Mouse (Mus musculus) ES-E14 (cell line): ENCODE data around the gene AC140267.1. TPM values are rescaled to one million over a fixed set of nuclear protein-coding genes. Genes with fewer than 3 reads are reported as not detected.
A peak's percentile ranks its signal among the peaks of the same experiment; 100 is the strongest.

Experiments used
- DNase-seq: peaks from one replicate; pipeline ENCODE4 v3.0.0-alpha.2; 2013; ENCODE audit warnings: low read depth, low spot score
- H3K27ac ChIP-seq: 2 replicates; pipeline ENCODE4 v1.5.1; 2012; ENCODE audit warnings: low read depth, mild to moderate bottlenecking, low read length, moderate library complexity, mixed read lengths; ENCODE audit not compliant: poor library complexity, insufficient read depth, severe bottlenecking
- H3K36me3 ChIP-seq: 2 replicates; pipeline ENCODE4 v1.6.1; 2012; ENCODE audit warnings: mild to moderate bottlenecking, low read length, moderate library complexity, mixed read lengths; ENCODE audit not compliant: control insufficient read depth, poor library complexity, insufficient read depth, severe bottlenecking
- H3K4me1 ChIP-seq, 2 experiments: fragments of 150-350 bp in 1 of 2; sonication (generic) in 1 of 2; 2 replicates each; pipeline ENCODE4 v1.6.1; 2012; ENCODE audit warnings: low read length in 2 of 2, mild to moderate bottlenecking in 1 of 2, mixed read lengths in 1 of 2; ENCODE audit not compliant: control insufficient read depth in 2 of 2, insufficient read depth in 2 of 2, poor library complexity in 1 of 2
- H3K4me3 ChIP-seq, 2 experiments: fragments of 150-350 bp in 1 of 2; sonication (generic) in 1 of 2; 2 replicates each; pipeline ENCODE4 v1.5.1; 2012; ENCODE audit warnings: low read length in 2 of 2, low read depth in 1 of 2, mild to moderate bottlenecking in 1 of 2, mixed read lengths in 1 of 2; ENCODE audit not compliant: insufficient read depth in 1 of 2, poor library complexity in 1 of 2, severe bottlenecking in 1 of 2
- H3K9ac ChIP-seq: 2 replicates; pipeline ENCODE4 v1.6.1; 2012; ENCODE audit warnings: low read depth, mild to moderate bottlenecking, low read length, mixed read lengths; ENCODE audit not compliant: poor library complexity, insufficient read depth, severe bottlenecking
- H3K9me3 ChIP-seq: fragments of 150-350 bp; sonication (generic); 2 replicates; pipeline ENCODE4 v1.6.1; 2012; ENCODE audit warnings: low read depth, mild to moderate bottlenecking, low read length; ENCODE audit not compliant: control insufficient read depth, insufficient read depth
- CHD2 ChIP-seq: IDR thresholded peaks from 2 replicates; pipeline ENCODE4 v1.6.1; 2014; ENCODE audit warnings: mild to moderate bottlenecking, low read depth, low read length, inconsistent platforms
- HCFC1 ChIP-seq: IDR thresholded peaks from 2 replicates; pipeline ENCODE4 v1.6.1; 2012; ENCODE audit warnings: low read length, inconsistent platforms, borderline replicate concordance; ENCODE audit not compliant: insufficient read depth
- MAFK ChIP-seq: IDR thresholded peaks from 2 replicates; pipeline ENCODE4 v1.6.1; 2014; ENCODE audit warnings: mild to moderate bottlenecking, low read depth, low read length, inconsistent platforms; ENCODE audit not compliant: insufficient read depth
- ZC3H11A ChIP-seq: IDR thresholded peaks from 2 replicates; pipeline ENCODE4 v1.6.1; 2012; ENCODE audit warnings: low read depth, mild to moderate bottlenecking, inconsistent platforms, low read length, borderline replicate concordance
- ZNF384 ChIP-seq: IDR thresholded peaks from 2 replicates; pipeline ENCODE4 v1.6.1; 2012; ENCODE audit warnings: low read depth, low read length, inconsistent platforms
- in situ Hi-C, 2 experiments: fragments of 600-800 bp; cut with MboI; formaldehyde crosslinking; loops; one replicate each; pipeline ENCODE4 v1.15.1; 2025; ENCODE audit warnings: low sequenced_read_pairs in 2 of 2, inconsistent platforms in 1 of 2; ENCODE audit not compliant: unreplicated experiment in 2 of 2
- total RNA-seq: library from RNA; depleted of rRNA; stranded (reverse); fragments of 300-350 nt; gene quantifications from 2 replicates; pipeline ENCODE4 v1.2.3, GENCODE M21; 2012

AC140267.1 gene
- total RNA-seq, 1 experiment, result not detected

DNA sequence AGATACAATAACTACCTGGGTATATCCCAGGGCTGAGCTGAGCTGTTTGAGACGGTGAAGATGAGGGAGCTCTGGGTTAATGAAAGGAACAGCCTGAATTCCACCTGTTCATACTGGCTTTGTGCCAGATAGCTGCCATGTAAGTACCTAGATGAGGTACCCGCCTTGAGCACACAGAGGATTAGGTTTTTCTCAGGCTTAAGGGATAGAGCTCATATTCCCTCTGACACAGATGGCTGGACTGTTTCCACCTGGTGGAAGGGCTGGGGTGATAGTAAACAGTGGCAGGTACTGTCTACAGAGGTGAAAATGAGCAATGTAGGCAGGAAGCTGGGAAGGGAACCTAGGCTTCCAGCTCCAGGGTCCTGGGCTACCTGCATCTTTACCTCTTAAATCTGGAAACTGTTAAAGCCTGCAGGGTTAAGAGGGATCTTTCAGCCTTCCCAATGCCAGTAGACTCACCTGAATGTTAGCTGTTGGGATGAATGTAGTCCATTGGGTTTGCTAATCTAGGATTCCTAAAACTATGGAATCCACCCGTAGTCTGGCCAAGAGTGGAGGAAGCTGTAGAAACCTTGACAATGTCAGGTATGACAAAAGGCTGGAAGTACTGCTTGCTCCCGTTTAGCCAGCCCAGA lies 22.1 kb downstream of the AC140267.1 start:
- Histone ChIP-seq H3K9me3 (no peaks in the 10 kb centered on the region), H3K9ac (peak overlapping the region; percentile 45; the same call in 1 of the 2 replicates), H3K4me1 (peaks cover 0 to 14% of the 10 kb centered on the region in 2 experiments; a peak in 2 of 4 replicates), H3K4me3 (peak overlapping the region in 1 of 2 experiments; percentile 89; a peak in 2 of 4 replicates), H3K27ac (peak overlapping the region; percentile 90), H3K36me3 (peaks cover 36% of the 10 kb centered on the region)
- in situ Hi-C loops, result no loop called here
- no peak; the same call in 1 of the 2 replicates for TF ChIP-seq CHD2
- no peak for TF ChIP-seq ZC3H11A
- no peak for TF ChIP-seq ZNF384
- no peak for TF ChIP-seq HCFC1
- no peak for TF ChIP-seq MAFK
- DNase-seq, result no peak

DNA sequence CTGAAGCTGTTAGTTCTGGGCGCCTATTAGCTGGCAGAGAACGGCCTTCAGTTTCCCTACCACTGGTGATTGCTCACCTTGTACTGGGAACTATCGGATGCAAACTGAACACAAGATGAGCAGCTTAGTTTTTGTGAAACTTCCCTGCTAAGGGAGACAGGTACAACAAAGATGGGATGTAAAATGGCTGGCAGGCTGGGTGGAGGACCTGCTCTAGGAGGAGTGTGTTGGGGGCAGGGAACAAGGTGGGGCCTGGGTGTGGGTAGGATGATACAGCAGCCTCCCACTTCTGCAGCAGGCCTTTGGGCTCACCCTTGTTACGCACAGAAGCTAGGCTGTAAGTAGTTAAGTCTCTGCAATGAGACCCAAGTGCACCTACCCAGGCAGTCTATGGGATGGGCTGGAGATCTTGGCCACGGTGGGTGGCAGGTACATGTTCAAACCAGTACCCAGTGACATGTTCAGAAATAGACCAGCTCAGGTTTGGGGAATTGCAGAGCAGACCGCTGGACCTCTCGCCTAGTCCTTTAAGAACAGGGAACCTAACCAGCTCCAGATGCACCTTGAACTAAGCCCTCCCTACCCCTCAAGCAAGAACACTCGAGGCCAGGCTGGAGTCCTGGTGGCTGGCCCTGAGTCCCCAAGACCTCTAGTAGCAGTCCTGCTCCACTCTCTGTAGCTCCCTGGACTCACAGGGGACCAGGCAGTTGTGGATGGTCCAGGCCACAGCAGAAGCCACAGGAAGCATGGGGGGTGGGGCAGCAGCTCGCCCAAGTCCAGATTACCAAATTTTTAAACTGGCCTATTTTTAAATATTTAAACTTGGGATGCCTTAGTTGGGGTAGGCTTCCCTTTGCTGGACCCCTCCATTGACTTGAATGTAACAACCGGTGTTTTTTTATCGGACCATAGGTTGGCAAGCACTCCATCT lies 22.9 kb downstream of the AC140267.1 start:
- in situ Hi-C loops, result no loop called here
- H3K4me3 ChIP-seq, result peak overlapping the region in 1 of 2 experiments; percentile 25; a peak in 1 of 4 replicates
- no peaks in the 10 kb centered on the region for H3K9me3 ChIP-seq
- peaks cover 0 to 14% of the 10 kb centered on the region in 2 experiments; a peak in 2 of 4 replicates for H3K4me1 ChIP-seq
- H3K27ac ChIP-seq, result peak overlapping the region; percentile 90
- DNase-seq, result no peak
- H3K9ac ChIP-seq, result peak overlapping the region; percentile 45; the same call in 1 of the 2 replicates
- no peak for TF ChIP-seq MAFK
- no peak for TF ChIP-seq ZC3H11A
- peak; percentile 18 for TF ChIP-seq CHD2
- no peak for TF ChIP-seq ZNF384
- peaks cover 36% of the 10 kb centered on the region for H3K36me3 ChIP-seq

DNA sequence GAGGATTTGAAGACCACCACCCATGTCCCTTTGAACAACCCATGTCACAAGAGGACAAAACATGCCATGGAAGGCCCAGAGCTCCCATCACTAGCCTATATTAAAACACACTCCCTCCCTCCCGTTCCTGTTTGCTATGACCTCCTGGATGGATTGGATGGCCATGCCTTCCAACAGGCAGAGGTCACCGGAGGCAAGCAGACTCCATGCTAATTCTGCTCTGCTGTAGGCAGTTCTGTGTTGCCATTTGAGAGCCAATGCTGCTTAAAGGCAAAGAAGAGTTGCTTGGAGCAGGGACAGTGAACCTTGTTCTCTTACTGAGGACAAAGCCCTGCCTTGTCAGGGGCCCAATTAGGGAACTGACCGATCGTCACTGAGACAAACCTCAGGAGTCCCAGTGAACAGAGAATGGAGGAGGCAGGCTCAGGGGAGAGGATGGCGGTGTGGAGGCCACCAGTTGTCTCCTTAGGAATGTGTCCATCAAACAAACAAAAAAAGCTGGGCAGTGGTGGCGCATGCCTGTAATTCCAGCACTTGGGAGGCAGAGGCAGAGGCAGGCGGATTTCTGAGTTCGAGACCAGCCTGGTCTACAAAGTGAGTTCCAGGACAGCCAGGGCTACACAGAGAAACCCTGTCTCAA lies 23.9 kb downstream of the AC140267.1 start:
- peaks cover 36% of the 10 kb centered on the region for H3K36me3 ChIP-seq
- H3K4me1 ChIP-seq, result peaks cover 0 to 14% of the 10 kb centered on the region in 2 experiments; a peak in 2 of 4 replicates
- no peak for TF ChIP-seq HCFC1
- no peak for TF ChIP-seq CHD2
- TF ChIP-seq MAFK, result no peak
- TF ChIP-seq ZC3H11A, result no peak
- TF ChIP-seq ZNF384, result no peak
- DNase-seq, result no peak
- no peaks in the 10 kb centered on the region for H3K9me3 ChIP-seq
- H3K9ac ChIP-seq, result 0 out of 2 replicates have a peak overlapping the region, but pooled peaks have one; percentile 15
- in situ Hi-C loops, result loop anchor here in 1 of 2 experiments (10.0 kb wide), 1 partner anchor 445 kb away; no protein-coding TSS in a partner anchor
- peak overlapping the region; percentile 14 for H3K27ac ChIP-seq
- no peak overlapping the region for H3K4me3 ChIP-seq

DNA sequence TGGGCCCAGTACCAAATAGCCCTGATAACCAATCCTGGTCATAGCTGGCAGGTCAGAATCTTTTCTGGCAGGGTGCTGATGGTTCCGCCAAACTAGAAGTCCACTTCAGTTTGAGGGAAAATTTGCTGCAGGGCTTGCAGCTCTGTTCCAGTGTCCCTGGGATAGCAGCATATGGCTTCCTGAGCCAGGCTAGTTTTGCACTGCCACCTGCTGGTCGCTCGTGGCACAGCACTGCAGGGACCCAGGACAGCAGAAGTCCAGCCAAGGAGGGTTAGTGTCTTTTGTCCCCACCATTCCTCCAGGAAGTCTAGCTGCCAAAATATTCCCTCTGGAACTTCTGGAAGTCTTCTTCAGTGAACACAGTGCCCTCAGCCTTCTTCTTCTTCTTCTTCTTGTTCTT lies 25.0 kb downstream of the AC140267.1 start:
- in situ Hi-C loops, result loop anchor here in 1 of 2 experiments (10.0 kb wide), 1 partner anchor 444 kb away; no protein-coding TSS in a partner anchor
- peaks cover 0 to 14% of the 10 kb centered on the region in 2 experiments; a peak in 2 of 4 replicates for H3K4me1 ChIP-seq
- DNase-seq, result peak; percentile 66

More for the DNA sequence above, 25.0 kb downstream of the AC140267.1 start:
- Histone ChIP-seq H3K9me3 (no peaks in the 10 kb centered on the region), H3K9ac (peak overlapping the region; percentile 38; the same call in 1 of the 2 replicates), H3K4me3 (no peak overlapping the region), H3K27ac (no peak overlapping the region), H3K36me3 (peaks cover 36% of the 10 kb centered on the region)
- TF ChIP-seq ZC3H11A (peak; percentile 25; the same call in 1 of the 2 replicates), MAFK (0 out of 2 replicates have a peak, but pooled peaks have one; percentile 27), HCFC1 (no peak)
